Mouse (Mus musculus) neutrophil, adult 5-6 weeks (primary cell): Measurements from ENCODE around the gene Cnot3. TPM values are rescaled to one million over a fixed set of nuclear protein-coding genes. Genes with fewer than 3 reads are reported as not detected.

Experiments
- ATAC-seq: fragments of 151-379, 151-347 bp; 2 replicates; pipeline ENCODE4 v1.8.0; 2017; ENCODE audit warnings: mild to moderate bottlenecking, moderate TSS enrichment; ENCODE audit not compliant: insufficient number of reproducible peaks, poor library complexity, low FRiP score, severe bottlenecking; ENCODE audit errors: extremely low read depth
- total RNA-seq: library from RNA; stranded (forward); fragments of 200-1000 nt; gene quantifications from 2 replicates; pipeline ENCODE4 v1.2.3, GENCODE M21; 2017

The Cnot3 gene
- total RNA-seq, 1 experiment from 2014 or later = 55.9 TPM

GRCm38 (mm10) chr7:3644348-3644671, 758 bp upstream of the Cnot3 start:
- no peak for ATAC-seq

DNA sequence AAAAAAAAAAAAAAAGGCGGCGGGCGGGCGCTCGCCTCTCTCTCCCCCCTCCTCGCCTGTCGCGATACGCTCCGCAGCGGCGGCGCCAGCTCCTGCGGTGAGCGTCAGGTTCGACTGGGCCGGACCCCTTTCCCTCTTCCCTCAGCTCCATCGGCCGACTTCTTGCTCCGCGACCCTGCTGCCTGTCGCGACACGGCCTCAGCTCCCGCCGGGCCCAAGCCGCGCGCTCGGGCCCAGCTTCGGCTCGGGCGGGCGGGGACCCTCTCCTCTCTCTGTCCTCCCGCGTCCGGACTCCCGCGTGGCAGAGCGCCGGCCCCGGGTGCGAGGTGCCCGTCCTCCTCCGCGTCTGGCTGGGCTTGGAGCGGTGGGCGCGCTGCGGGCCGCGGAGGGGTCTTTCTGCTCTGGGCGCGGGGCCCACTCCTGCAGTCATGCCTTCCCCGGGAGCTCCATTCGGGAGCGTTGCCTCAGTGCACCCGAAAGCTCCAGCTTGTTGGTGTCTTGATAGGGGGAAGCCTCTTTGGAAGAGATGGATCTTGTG, 489 bp downstream of the Cnot3 start:
- no peak for ATAC-seq

DNA sequence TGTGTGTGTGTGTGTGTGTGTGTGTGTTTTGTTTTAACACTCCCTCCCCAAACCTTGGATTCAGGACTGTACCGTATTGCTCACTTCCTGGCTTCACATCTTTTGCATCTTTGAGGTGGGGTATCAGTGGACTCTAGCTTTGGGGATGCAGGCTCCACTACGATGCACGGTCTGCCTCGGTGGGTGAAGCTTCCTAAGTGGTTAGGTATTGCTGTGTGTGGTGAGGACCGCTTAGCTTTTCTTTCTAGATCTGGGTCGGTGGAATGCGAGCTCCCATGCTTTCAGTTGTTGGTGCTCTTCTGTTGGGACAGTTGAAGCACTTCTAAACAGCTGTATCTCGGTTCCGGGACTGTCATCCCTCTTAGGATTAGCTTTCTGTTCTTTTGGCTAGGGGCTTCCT, 1.1 kb downstream of the Cnot3 start:
- ATAC-seq = no peak

DNA sequence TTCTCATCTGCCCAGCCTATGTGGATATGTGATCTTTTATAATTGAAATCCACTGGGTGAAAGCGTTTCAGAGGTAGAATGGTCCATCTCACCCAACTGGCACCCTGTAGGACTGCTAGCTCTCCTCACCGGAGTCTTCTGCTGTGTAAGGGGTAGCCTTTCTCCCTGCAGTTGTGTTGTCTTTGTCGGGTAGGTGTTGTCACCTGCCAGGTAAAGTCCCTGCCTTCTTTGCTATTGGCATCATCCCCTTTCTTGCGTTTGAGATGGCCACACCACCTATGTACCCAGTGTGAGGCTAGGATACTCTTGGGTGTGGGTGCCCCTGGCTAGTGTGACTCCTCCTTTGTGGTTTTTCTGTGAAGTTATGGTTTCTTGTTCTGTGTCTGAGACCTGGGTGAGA, 1.6 kb downstream of the Cnot3 start:
- no peak for ATAC-seq

GRCm38 (mm10) chr7:3656966-3657365, 11.9 kb downstream of the Cnot3 start:
- ATAC-seq = no peak

GRCm38 (mm10) chr7:3658578-3658977, 13.5 kb downstream of the Cnot3 start:
- ATAC-seq = no peak

DNA sequence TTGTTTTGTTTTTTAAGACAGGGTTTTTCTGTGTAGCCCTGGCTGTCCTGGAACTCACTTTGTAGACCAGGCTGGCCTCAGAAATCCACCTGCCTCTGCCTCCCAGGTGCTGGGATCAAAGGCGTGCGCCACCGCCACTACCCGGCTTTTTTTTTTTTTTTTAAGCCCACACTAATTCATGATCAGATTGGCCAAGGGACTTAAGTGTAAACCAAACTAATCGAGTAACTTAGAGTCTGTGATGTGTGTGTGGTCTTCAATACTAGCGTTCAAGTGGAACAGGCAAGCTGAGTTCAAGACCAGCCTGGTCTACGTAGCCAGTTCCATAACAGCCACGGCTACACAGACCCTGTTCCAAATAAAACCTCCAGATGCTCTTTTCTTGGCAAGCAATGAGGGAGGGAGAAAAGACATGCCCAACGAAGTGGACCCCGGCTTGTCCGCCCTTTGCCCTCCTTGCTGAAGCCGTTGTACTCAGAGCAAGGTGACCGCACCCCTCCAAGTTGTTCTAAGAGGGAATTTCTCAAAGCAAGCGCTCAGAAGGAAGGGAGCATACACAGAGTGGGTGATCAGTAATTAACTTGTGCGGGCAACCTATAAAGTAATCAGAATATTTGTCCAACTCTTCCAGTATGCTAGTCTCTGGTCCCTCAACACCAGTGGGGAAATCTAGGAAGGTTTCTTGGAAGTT, 19.6 kb downstream of the Cnot3 start:
- ATAC-seq = no peak

DNA sequence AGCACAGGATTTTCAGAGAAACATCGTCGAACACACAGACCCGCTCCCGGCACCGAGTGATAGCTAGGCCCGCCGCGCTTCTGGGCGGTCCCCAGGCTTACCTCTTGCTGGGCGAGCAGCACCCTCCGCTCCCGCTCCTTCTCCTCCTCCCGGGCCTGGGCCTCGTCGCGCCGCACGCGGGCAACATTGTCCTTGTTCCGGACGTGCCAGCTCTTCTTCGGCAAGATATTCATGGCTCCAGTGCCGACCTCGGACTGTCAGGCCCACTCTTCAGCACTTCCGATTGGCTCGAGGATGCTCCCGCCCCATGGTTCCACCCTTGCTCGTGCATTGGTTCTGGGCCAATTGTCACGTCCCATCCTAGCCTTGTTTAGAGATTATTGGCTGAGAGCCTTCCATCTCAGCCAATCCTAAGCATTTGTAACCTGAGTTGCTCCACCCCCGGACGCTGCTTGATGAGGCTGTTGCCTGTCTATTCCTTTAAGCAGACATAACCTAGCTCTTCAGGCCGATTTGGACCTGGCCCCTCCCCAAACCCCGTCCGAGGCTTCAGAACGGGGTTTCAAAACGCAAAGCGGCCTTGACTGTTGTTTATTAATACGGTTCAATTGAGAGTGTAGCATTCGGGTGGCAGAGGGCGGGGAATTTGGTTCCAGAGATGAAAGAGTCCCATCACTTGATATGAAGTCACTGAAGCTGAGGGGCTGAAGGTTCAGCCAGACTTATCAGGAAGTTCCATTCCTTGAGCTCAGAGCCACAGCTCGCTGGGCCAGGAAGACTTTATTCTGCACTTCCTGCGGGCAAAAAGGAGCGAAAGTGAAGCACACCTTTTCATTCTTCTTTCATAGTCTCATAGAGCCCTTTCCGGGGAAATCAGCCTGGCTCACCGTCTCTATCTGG, 20.4 kb downstream of the Cnot3 start, which contains the start of gene Leng1:
Gene Leng1 (minus strand): TSS at position 626 of the 900 bp plus-strand sequence.
- peak; percentile 98 for ATAC-seq

DNA sequence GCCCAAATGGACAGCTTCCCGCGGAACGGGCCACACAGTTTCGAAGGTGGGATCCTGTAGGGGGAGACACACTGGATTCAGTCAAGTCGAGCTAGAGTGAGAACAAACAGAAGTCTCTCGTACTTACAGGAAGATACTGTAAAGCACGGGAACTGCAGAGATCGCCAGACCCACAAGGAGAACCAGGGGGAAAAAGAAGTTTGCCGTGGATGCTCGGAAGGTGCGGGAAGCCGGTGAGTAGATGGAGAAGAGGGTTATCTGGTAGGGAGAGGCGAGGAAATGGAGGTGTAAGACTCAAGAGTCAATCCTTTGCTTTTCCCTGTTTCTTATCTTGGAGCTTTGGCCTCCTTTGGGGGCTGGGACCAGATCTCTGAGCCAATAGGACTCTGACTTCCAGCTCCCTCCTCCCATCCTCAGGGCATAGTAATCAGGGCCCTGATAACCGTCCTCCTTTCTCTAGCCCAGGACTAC, 21.9 kb downstream of the Cnot3 start:
- ATAC-seq = no peak

GRCm38 (mm10) chr7:3674507-3675227, 29.6 kb downstream of the Cnot3 start:
- ATAC-seq = peak; percentile 90

GRCm38 (mm10) chr7:3675228-3675548, 30.1 kb downstream of the Cnot3 start:
- no peak for ATAC-seq

- ATAC-seq = no peak
These were observed 31.3 kb downstream of the Cnot3 start for GRCm38 (mm10) chr7:3676371-3676770.

DNA sequence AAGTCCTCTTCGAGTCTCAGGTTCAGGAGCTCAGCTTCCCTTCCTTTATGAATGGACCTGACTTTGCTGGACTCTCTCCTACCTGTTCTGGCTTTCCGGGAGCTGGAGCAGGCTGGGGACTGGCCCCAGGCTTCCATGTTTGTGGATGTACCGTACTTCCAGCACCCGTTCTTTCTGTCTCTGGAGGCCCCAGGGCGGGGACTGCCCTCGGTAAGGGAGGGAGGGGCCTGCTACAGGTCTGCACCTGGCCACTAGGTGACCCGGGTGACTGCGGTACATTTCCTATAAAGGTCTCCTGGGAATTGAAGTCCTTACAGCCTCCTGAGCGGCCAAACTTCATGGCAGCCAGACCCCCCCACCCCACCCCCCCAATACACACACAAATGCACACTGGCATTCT, 32.3 kb downstream of the Cnot3 start, which contains the start of gene Tmc4:
Gene Tmc4 (minus strand): TSS at position 212 of the 400 bp plus-strand sequence.
- ATAC-seq = no peak

DNA sequence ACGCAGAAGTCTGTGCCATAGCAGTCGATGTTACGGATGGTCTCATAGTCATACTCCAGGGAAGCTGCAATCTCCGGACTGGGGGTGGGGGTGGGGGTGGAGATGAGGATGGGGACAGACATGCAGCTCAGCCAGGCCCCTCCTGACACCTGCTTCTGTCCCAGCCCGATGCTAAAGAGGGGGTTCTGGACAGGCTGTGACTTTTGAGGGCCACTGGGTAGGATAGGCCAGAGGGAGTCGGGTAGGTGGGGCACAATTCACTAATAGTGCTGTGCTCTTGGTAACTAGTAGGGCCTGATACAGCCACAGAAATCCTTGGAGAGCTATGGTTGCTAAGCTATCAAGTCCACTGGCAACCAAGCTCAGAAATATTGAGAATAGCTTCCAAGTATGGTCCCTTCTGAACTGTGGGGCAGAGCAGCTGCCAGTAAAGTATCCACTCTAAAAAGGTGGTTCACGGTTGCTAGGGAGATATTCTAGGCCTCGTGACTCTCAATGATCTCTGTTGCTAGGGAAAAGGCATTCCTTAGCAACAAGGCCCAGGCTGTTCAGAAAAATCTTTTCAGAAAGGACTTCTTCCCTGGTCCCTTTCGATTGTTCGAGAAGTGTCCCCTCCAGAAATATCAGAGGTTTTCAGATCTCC, 39.0 kb downstream of the Cnot3 start:
- no peak for ATAC-seq

GRCm38 (mm10) chr7:3684698-3685097, 39.6 kb downstream of the Cnot3 start:
- ATAC-seq = no peak

DNA sequence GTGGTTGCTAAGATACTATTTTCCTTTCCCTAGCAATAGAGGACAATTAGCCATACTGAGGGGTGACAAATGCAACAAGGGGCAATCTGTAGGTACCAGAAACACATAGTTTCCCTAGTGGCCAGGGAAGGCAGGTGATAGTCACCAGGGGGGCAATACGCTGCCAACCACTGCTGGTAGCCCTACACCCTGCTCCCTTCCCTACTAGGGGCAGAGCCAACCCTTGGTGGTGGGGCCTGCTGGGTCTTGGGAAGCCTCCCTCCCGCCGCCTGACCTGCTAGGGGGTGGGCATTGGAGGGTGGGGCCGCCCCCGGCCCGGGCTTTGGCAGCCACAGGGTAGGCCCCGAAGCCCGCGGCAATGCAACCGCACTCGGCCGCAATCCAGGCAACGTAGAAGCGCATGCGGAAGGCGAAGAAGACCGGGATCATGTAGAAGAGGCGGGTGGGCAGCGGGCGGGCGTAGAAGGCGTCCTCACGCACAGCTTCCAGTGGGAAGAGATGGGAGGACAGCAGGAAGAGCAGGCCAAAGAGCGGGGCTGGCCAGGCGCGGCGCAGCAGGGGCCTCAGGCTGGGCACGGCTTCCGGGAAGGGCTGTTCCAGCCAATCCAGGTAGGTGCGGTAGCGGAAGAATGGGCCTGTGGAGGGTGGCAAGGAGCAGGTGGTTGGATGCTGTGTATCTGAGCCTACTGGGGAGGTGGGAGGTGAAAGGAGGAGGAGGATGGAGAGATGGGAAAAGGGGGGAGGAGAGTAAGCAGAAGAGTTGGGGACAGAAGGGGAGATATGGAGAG, 40.5 kb downstream of the Cnot3 start:
- ATAC-seq = no peak

DNA sequence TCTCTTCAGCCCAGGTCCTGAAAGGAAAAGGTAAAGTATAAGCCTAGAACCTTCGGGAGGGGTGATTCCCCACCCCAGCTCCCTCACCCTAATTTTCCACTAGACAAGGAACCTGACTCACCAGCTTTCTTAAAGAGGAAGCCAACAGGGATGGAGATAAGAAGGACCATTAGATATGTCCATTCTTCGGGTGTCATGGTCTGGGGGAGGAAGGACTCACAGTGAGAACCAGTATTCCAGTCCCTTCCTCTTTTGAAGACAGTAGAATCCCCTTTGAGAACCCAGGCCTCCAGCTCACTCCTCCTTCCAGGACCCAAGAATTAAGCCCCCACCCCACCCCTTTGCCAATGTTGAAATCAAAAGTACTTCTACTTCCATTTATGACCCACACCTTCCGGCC, 46.9 kb downstream of the Cnot3 start:
- no peak for ATAC-seq

DNA sequence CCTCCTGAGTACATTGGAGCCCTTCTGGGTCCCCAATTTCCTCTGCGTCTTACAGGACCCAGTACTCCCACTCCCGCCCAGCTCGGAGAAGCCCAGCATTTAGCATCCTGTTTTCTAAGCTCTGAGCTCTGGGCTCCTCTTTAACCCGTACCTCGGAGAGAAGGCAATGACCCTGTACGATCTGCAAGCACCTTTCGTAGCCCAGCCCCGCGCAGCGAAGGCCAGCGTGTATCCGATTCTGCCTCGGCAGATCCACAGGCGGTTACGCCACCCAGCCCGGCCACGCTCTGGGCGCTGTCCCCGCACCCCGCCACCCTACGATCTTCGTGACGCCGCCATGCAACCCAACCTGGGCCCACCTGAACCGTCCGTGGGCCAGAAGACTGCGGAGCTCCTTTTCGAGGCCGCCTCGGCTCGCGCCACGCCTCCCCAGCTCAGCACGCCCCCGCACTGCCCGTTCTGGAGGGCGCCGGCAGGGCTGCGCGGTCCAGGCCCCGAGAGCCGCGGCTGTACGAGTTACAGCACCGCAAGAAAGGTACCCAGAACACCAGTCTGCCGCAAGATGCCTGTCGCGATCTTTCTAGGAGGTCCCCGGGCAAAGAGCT, 47.4 kb downstream of the Cnot3 start, which contains the start of gene Tsen34:
Gene Tsen34 (plus strand): TSS at position 482 of the 605 bp plus-strand sequence.
- ATAC-seq = no peak; the same call in 1 of the 2 replicates
